Mouse (Mus musculus) Patski (cell line): ENCODE measurements around the gene Cdx2. TPM values are rescaled to one million over a fixed set of nuclear protein-coding genes. Genes with fewer than 3 reads are reported as not detected.

Experiments
- ATAC-seq: fragments of 100-300 bp; one replicate; pipeline ENCODE4 v1.8.0; 2021
- CTCF ChIA-PET: fragments of 350-600 bp; sonication (Branson Sonifier 250); formaldehyde crosslinking; loops from one replicate; lab custom pipeline; 2022; ENCODE audit warnings: inconsistent platforms; lab: Charles Lee
- POLR2A ChIA-PET: fragments of 350-600 bp; sonication (Branson Sonifier 250); formaldehyde crosslinking; loops from one replicate; lab custom pipeline; 2022; ENCODE audit warnings: antibody characterized with exemption, inconsistent platforms; lab: Charles Lee
- DNase-seq: peaks from one replicate; pipeline ENCODE4 v3.0.0-alpha.2; 2011; ENCODE audit warnings: low read depth, low spot score
- H3K27me3 ChIP-seq: fragments of 371-371 bp; one replicate; pipeline ENCODE4 v1.5.1; 2021
- CTCF ChIP-seq: fragments of 100-300 bp; IDR thresholded peaks from one replicate; pipeline ENCODE4 v1.5.1; 2021
- in situ Hi-C: fragments of 300-500 bp; cut with MboI; formaldehyde crosslinking; loops from 3 replicates; pipeline ENCODE4 v1.11.1; 2018; ENCODE audit warnings: low pct_unique_long_range_greater_than_20kb, mixed read lengths
- polyA plus RNA-seq: library from polyadenylated mRNA; unstranded; gene quantifications from one replicate; pipeline ENCODE4 v1.2.3, GENCODE M21; 2021

Gene Cdx2
- polyA plus RNA-seq, 1 experiment from 2014 or later, result 0.13 TPM

- CTCF ChIA-PET, result interaction anchor here (0.7 to 3.7 kb wide), 2 partner anchors 12 to 13 kb away, joined by 3 to 18 read pairs; no protein-coding TSS in a partner anchor
- POLR2A ChIA-PET, result interaction anchor here (1.1 kb wide), 1 partner anchor 8 kb away, joined by 3 read pairs; no protein-coding TSS in a partner anchor
- peak; percentile 3 for ATAC-seq
- peaks cover 68% of the 10 kb centered on the region for H3K27me3 ChIP-seq
- no peak for DNase-seq
- in situ Hi-C loops, result no loop called here
- TF ChIP-seq CTCF, result no peak
Observed at GRCm38 (mm10) chr5:147305856-147306637, 1.0 kb downstream of the Cdx2 start.

- in situ Hi-C loops, result no loop called here
- ATAC-seq, result no peak
- ChIA-PET CTCF (no interaction called here), POLR2A (no interaction called here)
- TF ChIP-seq CTCF, result no peak
- no peak for DNase-seq
- peaks cover 68% of the 10 kb centered on the region for H3K27me3 ChIP-seq
Observed at GRCm38 (mm10) chr5:147305166-147305565, 1.9 kb downstream of the Cdx2 start.

- ChIA-PET POLR2A (no interaction called here), CTCF (interaction anchor here (1.0 kb wide), 1 partner anchor 14 kb away, joined by 3 read pairs; no protein-coding TSS in a partner anchor)
- in situ Hi-C loops, result loop anchor here (5.0 kb wide), 1 partner anchor 77 kb away; no protein-coding TSS in a partner anchor
- no peak for DNase-seq
- no peak for ATAC-seq
- peaks cover 68% of the 10 kb centered on the region for H3K27me3 ChIP-seq
- no peak for TF ChIP-seq CTCF
Observed at GRCm38 (mm10) chr5:147304276-147305155, 2.6 kb downstream of the Cdx2 start.

GRCm38 (mm10) chr5:147302746-147303400 lies 4.2 kb downstream of the Cdx2 start:
- ChIA-PET CTCF (interaction anchor here (1.5 to 6.5 kb wide), 2 partner anchors 15 to 628 kb away, joined by 3 to 51 read pairs; no protein-coding TSS in a partner anchor), POLR2A (interaction anchor here (0.6 kb wide), 1 partner anchor 356 kb away, joined by 3 read pairs; no protein-coding TSS in a partner anchor)
- TF ChIP-seq CTCF, result no peak
- in situ Hi-C loops, result loop anchor here (5.0 kb wide), 1 partner anchor 76 kb away; no protein-coding TSS in a partner anchor
- ATAC-seq (no peak), DNase-seq (no peak)
- H3K27me3 ChIP-seq, result peaks cover 59% of the 10 kb centered on the region

- no peak for ATAC-seq
- no peak for TF ChIP-seq CTCF
Observed at GRCm38 (mm10) chr5:147302141-147302540, 4.9 kb downstream of the Cdx2 start.

GRCm38 (mm10) chr5:147301781-147302070 lies 5.3 kb downstream of the Cdx2 start:
- DNase-seq (no peak), ATAC-seq (no peak)
- peaks cover 50% of the 10 kb centered on the region for H3K27me3 ChIP-seq
- no peak for TF ChIP-seq CTCF
- ChIA-PET CTCF (interaction anchor here (1.1 to 6.5 kb wide), 3 partner anchors 16 to 626 kb away, joined by 3 to 51 read pairs (median 3); no protein-coding TSS in a partner anchor), POLR2A (interaction anchor here (0.7 kb wide), 1 partner anchor 39 kb away, joined by 5 read pairs; no protein-coding TSS in a partner anchor)
- in situ Hi-C loops, result loop anchor here (5.0 kb wide), 1 partner anchor 74 kb away; no protein-coding TSS in a partner anchor

More at GRCm38 (mm10) chr5:147302141-147302540, 4.9 kb downstream of the Cdx2 start:
- no peak for DNase-seq
- H3K27me3 ChIP-seq, result peaks cover 54% of the 10 kb centered on the region
- in situ Hi-C loops, result loop anchor here (5.0 kb wide), 1 partner anchor 75 kb away; no protein-coding TSS in a partner anchor
- POLR2A ChIA-PET, result interaction anchor here (0.7 kb wide), 1 partner anchor 39 kb away, joined by 5 read pairs; no protein-coding TSS in a partner anchor
- CTCF ChIA-PET, result interaction anchor here (1.5 to 6.5 kb wide), 2 partner anchors 15 to 627 kb away, joined by 3 to 51 read pairs; no protein-coding TSS in a partner anchor

- in situ Hi-C loops, result loop anchor here (5.0 kb wide), 1 partner anchor 74 kb away; no protein-coding TSS in a partner anchor
- TF ChIP-seq CTCF, result no peak
- ChIA-PET POLR2A (no interaction called here), CTCF (interaction anchor here (1.1 to 6.5 kb wide), 3 partner anchors 16 to 388 kb away, joined by 3 to 51 read pairs (median 3); no protein-coding TSS in a partner anchor)
- no peak for ATAC-seq
- DNase-seq, result no peak
- H3K27me3 ChIP-seq, result peaks cover 44% of the 10 kb centered on the region
Observed at GRCm38 (mm10) chr5:147300917-147301780, 5.9 kb downstream of the Cdx2 start.

- peaks cover 32% of the 10 kb centered on the region for H3K27me3 ChIP-seq
- DNase-seq, result no peak
- ChIA-PET CTCF (interaction anchor here (0.9 to 6.5 kb wide), 8 partner anchors 11 to 395 kb away, joined by 3 to 51 read pairs (median 4); no protein-coding TSS in a partner anchor), POLR2A (no interaction called here)
- ATAC-seq, result no peak
- in situ Hi-C loops, result loop anchor here (5.0 kb wide), 1 partner anchor 73 kb away; no protein-coding TSS in a partner anchor
- no peak for TF ChIP-seq CTCF
Observed at GRCm38 (mm10) chr5:147300001-147300363, 7.1 kb downstream of the Cdx2 start.
